Mouse (Mus musculus): ENCODE results near the gene Mat1a.

DNA sequence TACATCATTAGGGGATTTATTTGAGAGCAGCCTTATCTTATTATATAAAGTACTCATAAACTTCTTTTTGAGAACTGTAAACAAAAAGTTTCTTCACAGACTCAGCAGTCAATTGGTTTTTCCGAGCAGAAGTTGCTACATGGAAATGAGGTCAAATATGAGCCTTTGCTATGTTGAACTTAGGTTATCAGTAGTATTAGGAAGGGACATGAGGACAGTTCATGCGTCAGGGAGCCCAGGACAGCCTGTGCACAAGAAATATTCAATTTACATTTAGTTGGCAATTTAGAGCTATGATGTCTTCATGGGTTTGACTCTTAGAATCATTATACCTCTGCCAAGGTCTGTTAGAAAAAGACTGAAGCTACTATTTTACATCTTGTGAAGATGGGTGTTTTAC is 2.6 kb upstream of the Mat1a start:
- no peak for TF ChIP-seq POLR2A (IDR thresholded peaks at IDR 0.05; ENCODE audit: control insufficient read depth in 1 of 2, insufficient read depth in 1 of 2, low read depth in 1 of 2, low read length in 2 of 2, poor library complexity in 1 of 2)
- TF ChIP-seq MEF2A (IDR thresholded peaks at IDR 0.05; ENCODE audit: extremely low read depth, insufficient replicate concordance, low read depth, low read length, poor library complexity, severe bottlenecking) = no peak
- no peak for TF ChIP-seq ZKSCAN1 (IDR thresholded peaks at IDR 0.05; ENCODE audit: low read depth, low read length)
- no peak for TF ChIP-seq CTCF (IDR thresholded peaks at IDR 0.05 in 2 of 3, conservative IDR thresholded peaks at IDR 0.05 in 1 of 3; ENCODE audit: control insufficient read depth in 1 of 3, insufficient read depth in 1 of 3, low read depth in 2 of 3, low read length in 3 of 3, poor library complexity in 1 of 3, severe bottlenecking in 1 of 3)
- no peak for TF ChIP-seq RCOR1 (IDR thresholded peaks at IDR 0.05; ENCODE audit: low read depth, low read length)

Measured in MEL (cell line).